Mouse (Mus musculus) megakaryocyte-erythroid progenitor cell, adult 5-6 weeks (primary cell): ENCODE results near the gene Rprd1b. TPM values are rescaled to one million over a fixed set of nuclear protein-coding genes. Genes with fewer than 3 reads are reported as not detected.

Source experiments
- total RNA-seq, 2 experiments: library from RNA; stranded (forward) in 1 of 2; stranded (reverse) in 1 of 2; fragments of 200-1000, 215-1000 nt in 1 of 2; fragments of >200 nt in 1 of 2; fragmentation: Nextera tagmentation in 1 of 2; gene quantifications; 2 replicates each; pipeline ENCODE4 v1.2.3; 2014 to 2017

Gene Rprd1b
- total RNA-seq, 2 experiments from 2014 or later, result 21.6 to 41.1 TPM

Other genes with a start within 250 kb of the Rprd1b start
- gene Vstm2l, start 113.8 kb upstream of the Rprd1b start, total RNA-seq (2014; fragmentation: Nextera tagmentation), result not detected in 2 replicates
- not detected in 2 replicates for gene Vstm2l, start 113.8 kb upstream of the Rprd1b start, total RNA-seq (2017)
- 22.0 and 28.8 TPM in 2 replicates for gene Tti1, start 64 bp upstream of the Rprd1b start, total RNA-seq (2014; fragmentation: Nextera tagmentation)
- 24.7 and 27.7 TPM in 2 replicates for gene Tti1, start 64 bp upstream of the Rprd1b start, total RNA-seq (2017)
- 10.2 and 19.6 TPM in 2 replicates for gene Tgm2, start 117.9 kb downstream of the Rprd1b start, total RNA-seq (2014; fragmentation: Nextera tagmentation)
- gene Tgm2, start 117.9 kb downstream of the Rprd1b start, total RNA-seq (2017), result 7.1 and 8.0 TPM in 2 replicates
- gene D630003M21Rik, start 200.7 kb downstream of the Rprd1b start, total RNA-seq (2014; fragmentation: Nextera tagmentation), result not detected in 2 replicates
- gene D630003M21Rik, start 200.7 kb downstream of the Rprd1b start, total RNA-seq (2017), result not detected in 2 replicates
- gene Bpi, start 229.6 kb downstream of the Rprd1b start, total RNA-seq (2014; fragmentation: Nextera tagmentation), result not detected in 2 replicates
- 0.50 TPM in 1 of 2 replicates, not detected in the other for gene Bpi, start 229.6 kb downstream of the Rprd1b start, total RNA-seq (2017)